Mouse (Mus musculus) lung, postnatal 36 days (tissue): ENCODE results near the gene Ric3.

Experiments used
- DNase-seq: peaks from one replicate; pipeline ENCODE4 v3.0.0; 2022; ENCODE audit warnings: mixed read lengths

The Ric3 gene

GRCm38 (mm10) chr7:108996156-108996555 lies 87.0 kb downstream of the Ric3 start:
- no peak for DNase-seq

GRCm38 (mm10) chr7:108993881-108994291 lies 89.2 kb downstream of the Ric3 start:
- DNase-seq: peak; percentile 18

GRCm38 (mm10) chr7:108993230-108993629 lies 89.9 kb downstream of the Ric3 start:
- peak; percentile 94 for DNase-seq

GRCm38 (mm10) chr7:108991207-108991606 lies 91.9 kb downstream of the Ric3 start:
- no peak for DNase-seq

GRCm38 (mm10) chr7:108985934-108986708 lies 97.0 kb downstream of the Ric3 start:
- no peak for DNase-seq
